Mouse (Mus musculus) CH12.LX (cell line): ENCODE results near the gene Crp.

Source experiments
- CTCF ChIP-seq, 2 experiments: IDR thresholded peaks in 1 of 2; conservative IDR thresholded peaks in 1 of 2; 2 replicates each; pipeline ENCODE4 v1.5.1; 2011 to 2012; ENCODE audit warnings: low read depth in 2 of 2, low read length in 2 of 2, improper control_type of control experiment in 1 of 2, inconsistent platforms in 1 of 2, mild to moderate bottlenecking in 1 of 2, moderate library complexity in 1 of 2
- POLR2A ChIP-seq: IDR thresholded peaks from 2 replicates; pipeline ENCODE4 v1.6.1; 2011; ENCODE audit warnings: low read depth, mild to moderate bottlenecking, improper control_type of control experiment, low read length
- SIN3A ChIP-seq: IDR thresholded peaks from 2 replicates; pipeline ENCODE4 v1.6.1; 2012; ENCODE audit warnings: low read length, improper control_type of control experiment, inconsistent platforms

DNA sequence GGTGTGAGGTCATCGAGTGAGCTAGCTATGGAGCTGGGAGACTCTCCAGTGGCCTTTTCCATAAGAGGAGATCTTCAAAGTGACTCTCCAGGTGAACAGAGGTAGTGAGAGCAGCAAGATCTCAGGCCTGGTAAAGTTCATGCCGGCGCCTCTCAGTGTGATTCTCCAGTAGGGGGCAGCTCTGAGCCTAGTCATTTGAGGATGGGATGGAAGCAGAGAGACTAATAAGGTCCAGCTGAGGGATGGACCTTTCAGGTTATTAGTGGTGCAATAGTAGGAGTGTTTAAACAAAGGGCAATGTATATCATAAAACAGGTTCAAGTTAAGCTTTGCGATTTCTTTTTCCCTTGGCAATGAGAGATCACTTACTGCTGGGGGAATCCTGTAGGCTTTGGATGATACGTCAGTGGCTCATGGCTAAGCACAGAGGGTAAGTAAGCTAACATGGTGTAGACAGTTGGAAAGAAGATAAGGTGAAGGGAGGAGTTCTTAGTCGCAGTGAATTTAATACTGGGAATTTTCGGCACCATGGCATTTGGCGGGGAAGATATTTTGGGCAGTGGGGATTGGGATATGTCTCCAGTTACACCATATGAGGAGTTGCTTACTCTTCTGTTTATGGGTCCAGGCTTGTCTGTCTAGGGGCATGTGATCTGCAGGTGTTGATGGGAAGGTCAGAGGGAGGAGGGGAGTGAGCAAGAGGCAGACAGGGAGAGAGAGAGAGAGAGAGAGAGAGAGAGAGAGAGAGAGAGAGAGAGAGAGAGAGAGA lies 47.2 kb upstream of the Crp start:
- peak; percentile 42 to 73 for TF ChIP-seq CTCF (conservative IDR thresholded peaks at IDR 0.05 in 1 of 2, IDR thresholded peaks at IDR 0.05 in 1 of 2; ENCODE audit: low read depth in 2 of 2, low read length in 2 of 2)
- no peak for TF ChIP-seq SIN3A
- TF ChIP-seq POLR2A: no peak
